Mouse (Mus musculus) induced T-regulatory cell, adult 2 months (primary cell): Measurements from ENCODE around the gene Adamts9.

Experiments used
- DNase-seq: peaks from one replicate; pipeline ENCODE4 v3.0.0-alpha.2; 2012; ENCODE audit warnings: low read depth

Adamts9 gene

DNA sequence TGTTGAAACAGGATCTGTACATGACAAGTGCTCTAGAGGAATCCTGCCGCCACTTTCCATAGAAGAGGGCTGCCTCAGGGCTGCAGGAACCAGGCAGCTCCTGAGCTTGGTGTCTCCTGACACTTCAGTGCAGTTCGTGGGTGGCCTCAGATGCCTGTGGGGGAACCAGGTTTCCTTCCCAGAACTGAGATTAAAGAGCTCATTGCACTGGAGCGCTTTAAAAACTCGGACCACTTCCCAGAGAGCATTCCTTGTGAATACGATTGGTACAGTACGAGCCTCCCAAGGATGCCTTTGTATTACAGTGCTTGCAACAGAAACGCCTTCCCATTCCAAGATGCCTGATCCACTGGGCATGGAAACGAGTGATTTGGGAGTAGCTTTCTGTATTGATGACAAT, 18.8 kb downstream of the Adamts9 start:
- DNase-seq, result no peak

DNA sequence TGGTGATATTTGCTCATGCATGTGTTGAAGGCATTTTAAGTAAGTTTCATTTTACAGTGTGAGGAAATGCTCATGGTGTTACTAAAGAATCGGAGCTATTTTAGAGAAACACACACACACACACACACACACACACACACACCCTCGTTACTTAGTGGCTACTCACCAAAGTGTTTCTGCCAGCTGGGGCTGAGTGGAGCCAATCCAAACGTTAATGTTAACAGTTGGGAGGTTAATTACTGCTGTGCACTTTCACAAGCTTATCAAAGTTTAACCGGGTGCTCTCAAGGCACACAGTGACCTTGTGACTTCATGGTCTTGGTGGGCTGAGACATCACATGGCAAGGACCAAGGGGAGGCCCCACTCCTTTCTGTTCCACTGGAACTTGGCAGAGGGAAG, 21.4 kb downstream of the Adamts9 start:
- no peak for DNase-seq

DNA sequence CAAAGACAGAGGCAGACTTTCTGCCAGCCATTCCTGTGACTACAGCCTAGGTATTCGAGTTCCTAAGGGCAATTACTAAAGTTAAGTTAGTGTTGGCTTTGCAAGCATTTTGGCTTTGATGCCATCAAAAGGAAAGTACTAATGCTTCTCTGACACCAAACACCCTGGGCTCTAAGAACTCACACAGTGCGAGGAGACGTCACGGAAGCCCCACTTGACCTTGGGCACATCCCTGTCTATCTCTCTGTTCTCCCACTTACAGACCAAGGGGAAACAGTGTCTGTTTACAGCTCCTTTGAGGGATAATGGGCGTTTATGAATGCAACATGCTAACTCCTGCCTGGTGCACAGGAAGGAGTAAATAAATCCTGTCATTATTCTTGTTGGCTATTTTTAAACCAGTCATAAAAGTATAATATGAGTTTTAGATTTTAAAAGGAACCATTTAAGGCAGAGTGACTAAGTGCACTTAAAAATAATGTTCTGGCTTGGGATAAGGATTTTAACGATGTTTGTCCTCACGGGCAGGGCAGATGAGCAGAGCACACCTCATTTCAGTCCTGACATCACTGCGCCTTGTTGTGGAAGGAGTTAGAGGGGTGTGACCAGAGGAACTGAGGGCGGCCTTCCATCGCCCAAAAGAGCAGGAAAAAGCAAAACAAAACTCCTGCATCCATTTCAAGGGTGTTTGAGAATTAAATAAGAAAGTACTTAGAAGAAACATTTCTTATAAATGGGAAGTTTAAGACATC, 22.2 kb downstream of the Adamts9 start:
- no peak for DNase-seq

DNA sequence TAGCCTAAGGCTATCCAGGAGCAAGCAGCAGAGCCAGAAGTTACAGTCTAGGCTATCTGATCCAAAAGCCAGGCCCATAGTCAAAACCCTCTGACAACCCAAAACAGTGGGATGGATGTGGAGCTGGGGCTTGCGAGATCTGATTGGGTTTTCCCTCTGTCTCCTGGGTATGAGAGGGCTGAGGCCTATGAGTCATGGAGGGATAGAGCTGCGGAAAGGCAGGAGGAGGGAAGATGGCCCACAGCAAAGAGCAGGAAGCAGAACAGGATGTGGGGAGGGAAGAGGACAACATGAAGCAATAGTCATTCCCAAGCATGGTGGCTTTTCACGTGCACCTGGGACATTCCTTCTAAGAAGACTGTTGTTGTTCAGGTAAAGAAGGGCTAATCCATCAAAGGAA, 32.7 kb downstream of the Adamts9 start:
- no peak for DNase-seq

DNA sequence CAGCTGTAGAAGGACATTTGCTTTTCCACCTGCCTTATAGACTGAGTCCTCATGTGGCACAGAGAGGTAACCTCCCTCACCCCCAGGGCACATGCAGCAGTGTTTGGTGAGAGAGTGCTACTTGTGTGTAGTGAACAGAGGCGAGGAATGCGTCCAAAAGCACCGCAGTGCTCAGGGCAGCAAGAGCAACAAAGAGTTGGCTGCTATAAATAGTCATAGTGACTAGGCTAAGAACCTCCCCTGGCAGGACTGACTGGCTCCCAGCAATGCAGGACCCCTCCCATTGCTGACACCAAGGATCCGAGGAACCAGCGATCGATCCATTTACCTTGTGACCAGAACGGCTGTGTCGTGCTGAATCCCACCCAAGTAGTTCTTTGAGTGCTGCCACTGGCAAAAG, 33.9 kb downstream of the Adamts9 start:
- DNase-seq, result no peak

DNA sequence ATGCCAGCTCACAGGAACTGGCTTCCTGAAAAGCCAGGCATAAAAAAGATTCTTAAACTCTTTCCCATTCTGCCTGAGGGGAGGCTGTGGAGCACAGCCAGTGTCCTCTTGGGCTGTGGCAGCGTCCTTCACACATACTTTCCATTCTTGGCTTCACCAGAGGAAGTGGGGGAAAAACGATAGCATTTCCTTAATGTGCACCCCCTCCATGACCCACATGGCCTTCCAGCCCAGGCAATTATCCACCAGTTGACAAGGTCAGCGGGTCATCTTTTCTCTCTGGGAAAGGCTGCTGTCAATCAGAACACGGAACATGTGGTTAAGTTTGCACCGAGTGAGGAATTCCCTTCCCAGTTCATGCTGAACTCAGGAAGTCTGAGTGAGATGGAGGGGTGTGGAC, 37.4 kb downstream of the Adamts9 start:
- no peak for DNase-seq

DNA sequence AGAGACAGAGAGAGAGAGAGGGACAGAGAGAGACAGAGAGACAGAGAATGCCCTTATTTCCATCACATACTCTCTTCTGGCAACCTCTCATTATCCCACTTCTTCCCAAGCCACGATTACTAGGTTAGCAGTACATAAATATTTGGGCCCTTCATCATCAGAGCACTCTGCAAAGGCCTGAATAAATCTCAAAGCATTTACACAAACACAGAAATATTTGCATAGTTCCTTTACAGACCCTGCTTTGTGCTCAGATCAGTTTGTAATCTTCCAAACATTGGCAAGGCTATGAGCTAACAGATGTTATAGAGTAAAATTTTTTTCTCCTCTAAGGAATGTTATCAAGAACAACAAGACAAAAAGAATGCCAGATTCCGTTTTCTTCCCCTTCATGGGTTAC, 38.8 kb downstream of the Adamts9 start:
- no peak for DNase-seq

DNA sequence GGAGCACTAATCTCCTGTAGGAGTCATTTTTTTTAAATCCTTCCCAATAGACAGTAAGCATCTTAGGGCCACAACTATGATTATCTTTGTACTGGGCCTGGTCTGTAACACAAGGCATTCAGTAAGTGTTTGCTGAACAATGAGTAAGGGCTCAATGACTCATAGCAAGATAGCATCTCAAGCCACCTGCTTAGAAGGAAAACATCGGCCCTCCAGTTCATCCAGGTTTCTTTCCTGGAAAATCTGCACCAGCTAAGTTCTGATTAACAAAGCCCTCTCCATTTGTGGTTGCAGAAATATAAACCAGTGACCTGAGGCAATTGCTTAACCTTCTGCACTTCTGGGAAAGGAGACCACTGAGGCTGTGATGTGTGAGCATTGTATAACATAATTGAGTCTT, 39.3 kb downstream of the Adamts9 start:
- no peak for DNase-seq

DNA sequence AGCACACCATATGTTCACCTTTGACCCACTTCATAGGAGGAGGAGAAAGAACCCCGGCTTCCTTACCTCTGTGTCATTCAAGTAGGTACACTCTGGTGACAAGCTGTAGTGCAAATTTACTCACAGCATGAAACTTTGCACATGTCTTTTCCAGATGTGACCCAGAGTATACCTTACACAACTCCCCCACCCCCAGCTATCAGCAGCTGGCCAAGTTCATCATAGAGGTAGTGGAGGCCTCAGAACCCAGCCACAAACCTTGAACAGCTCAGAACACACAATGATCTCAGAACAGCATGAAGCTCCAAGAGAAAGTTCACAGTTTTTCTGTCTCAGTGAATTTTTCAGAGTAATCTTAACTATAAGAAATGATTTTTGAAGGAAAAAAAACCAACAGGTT, 51.8 kb downstream of the Adamts9 start:
- no peak for DNase-seq

DNA sequence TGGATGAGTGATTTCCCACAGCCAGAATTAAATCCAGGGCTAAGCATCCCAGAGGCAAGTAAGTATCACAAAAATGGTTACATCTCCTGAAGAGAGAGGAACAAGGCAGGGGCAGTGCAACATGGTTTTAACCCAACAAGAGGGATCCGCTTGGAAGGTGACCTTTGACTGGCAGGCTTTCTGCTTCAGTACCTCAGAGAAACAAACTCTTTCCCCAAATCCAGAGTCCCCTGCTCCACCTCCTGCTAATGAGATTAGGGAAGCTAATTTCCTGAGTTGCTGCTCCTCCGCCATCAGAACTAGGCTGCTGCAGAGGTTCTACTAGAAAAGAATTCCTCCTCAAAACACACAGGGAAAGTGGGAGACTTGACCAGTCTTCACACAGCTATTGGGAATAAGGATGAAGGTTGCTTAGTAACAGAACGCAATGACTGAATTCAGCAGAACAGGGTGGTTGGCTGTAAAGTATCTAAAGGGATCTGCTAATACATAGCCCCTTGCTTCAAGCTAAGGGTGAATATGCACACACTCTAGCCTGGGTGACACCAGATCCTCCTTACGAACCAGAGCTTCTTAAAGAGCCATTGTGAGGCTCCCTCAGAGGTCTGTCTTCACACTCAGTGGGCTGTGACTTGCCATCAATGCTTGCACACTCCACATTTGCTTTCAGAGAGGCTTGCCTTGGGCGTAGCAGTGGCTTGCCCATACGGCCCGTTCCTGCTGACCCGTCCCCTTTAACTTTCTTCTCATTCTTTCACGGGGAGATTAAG, 60.0 kb downstream of the Adamts9 start:
- no peak for DNase-seq

DNA sequence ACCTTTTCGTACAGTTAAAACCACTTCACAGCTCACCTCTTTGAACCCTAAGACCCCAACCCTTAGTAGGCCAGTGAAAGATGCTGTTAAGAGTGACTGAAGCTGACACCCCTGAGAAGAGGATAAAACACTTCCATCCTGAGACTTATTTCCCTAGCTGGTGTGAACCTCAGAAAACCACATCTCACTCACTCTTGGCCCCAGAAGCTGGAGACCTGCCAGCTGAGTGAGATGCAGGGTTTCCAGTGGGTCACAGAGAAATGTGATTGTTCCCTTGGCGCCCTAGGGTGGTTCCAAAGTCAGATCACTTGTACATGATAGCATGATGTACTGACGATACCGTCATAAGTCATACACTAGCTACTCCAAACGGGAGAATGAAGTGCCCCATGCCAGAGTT, 60.8 kb downstream of the Adamts9 start:
- no peak for DNase-seq

DNA sequence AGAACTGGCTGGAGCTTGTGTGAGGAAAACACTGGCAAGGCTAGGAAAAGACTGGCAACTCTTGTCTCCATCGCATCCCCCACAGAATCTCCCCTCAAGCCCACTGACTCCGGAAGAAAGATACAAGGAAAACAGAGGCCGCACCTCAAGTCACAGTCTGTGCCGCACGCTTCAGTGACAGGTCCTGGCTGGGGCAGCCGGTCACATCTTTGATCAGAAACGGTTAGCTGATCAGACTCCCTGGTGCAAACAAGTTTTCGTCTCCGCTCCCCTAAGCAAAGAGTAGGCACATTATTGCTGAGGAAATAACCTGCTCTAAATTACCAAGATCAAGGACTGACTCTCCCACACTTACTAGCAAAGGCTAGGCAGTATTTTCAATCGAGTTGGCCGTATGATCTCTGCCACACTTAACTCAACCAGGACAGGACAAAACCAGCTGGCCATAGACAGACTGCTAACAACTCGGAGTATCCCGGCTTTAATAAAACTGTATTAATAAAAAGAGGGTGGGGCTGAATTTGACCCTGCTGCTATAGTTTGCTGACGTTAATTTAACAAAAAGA, 63.5 kb downstream of the Adamts9 start:
- DNase-seq, result no peak

DNA sequence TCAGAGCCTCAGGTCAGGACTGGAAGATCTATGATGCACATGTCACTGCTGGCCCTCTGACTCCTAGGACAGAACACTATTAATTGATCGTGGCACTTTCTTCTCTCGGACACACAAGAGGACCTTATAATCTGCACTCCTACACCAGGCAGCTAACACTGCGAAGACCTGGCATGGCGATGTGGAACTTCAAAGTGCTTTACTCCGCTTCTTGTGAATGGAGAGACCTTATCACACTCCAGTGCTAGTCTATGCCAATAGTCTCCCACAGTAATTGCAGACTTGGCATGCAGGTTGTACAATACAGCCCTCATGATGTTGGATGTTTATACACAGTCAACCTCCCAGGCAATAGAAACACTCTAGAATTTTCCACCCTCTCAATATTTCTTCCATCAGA, 64.5 kb downstream of the Adamts9 start:
- DNase-seq, result no peak

DNA sequence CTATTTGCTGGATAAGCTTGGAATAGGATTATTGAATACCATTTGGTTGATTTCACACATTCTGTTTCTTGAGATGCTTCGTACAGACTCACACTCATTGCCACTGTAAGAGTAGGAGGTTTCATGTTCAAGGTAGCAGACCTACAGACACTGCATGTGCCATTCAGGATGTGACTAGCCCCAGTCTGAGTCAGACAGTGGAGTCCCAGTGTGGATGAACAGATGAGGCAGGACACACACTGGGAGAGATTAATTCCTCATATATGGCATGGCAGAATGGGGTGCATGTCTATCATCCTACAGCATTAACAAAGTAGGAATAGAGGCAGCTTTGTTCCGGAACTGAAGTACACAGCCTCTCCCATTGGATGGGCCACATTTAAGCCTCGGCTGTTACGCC, 66.1 kb downstream of the Adamts9 start:
- DNase-seq, result no peak

DNA sequence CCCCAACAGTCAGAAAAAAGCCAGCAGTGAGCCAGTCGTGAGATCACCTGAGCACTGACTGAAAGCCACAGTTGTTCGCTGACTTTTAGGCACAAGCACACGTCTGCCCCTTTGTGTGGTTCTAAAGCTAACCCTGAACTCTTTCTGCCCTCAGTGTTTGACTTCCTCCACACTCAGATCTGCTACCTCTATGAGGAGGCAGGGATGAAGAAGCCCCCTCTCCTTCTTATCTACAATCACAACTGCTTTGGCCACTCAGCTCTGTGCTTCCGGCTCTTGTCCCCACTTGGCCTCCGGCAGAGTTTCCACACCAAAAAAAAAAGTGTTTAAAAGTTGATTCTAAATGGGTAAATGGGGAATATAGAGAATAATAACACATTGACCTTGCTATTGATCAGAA, 67.2 kb downstream of the Adamts9 start:
- no peak for DNase-seq

DNA sequence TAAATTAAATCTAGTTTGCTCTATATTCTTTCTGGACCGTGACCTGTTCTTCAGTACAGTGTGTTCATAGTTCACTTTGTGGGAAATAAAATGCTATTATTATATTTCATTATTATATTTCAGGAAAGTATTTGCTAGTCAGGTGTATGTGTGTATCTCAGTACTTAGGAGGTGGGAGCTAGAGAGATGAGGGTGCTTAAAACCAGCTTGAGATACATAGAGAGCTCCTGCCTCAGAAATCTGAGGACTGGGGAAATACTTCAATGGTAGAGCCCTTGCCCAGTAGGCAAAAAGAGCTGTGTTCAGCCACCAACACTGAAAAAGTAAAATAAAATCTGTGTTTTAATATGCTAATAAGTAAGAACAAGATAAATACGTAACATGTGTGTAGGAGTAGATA, 68.0 kb downstream of the Adamts9 start:
- no peak for DNase-seq

DNA sequence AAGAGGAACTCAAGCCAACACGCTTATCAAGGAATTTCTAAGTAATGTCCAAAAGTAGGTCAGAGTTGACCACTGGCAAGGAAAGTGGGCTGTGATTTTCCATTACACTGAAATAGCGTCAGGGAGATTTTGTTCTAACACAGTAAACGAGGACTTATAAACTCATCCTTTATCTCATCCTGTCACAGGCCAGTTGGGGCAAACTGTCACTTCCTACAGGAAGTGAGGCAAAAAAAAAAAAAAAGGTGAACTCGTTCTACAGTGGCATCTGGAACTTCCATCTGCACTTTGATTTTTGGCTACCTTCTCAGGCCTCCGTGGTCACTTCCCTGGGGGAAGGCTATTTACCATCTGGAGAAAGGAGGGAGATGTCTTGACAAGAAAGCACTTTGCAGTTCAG, 68.4 kb downstream of the Adamts9 start:
- DNase-seq, result no peak

DNA sequence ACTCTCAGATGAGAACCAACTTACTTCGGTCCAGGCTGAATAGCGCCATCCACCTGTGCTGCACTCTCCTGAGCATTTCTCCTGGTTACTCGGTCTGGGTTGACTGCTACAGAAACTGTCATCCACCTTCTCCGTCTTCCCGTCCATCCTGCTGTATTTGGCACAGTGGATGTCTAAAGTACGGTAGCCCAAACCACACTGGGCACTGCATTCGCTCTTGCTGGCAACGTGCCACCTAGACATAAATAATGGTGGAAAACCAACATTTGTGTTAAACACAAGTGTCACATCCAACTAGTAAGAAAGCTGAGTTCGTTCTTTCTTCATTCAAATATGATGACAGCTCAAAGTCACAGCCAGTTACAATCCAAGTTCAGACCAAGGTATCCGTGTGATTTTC, 70.5 kb downstream of the Adamts9 start:
- DNase-seq, result no peak

DNA sequence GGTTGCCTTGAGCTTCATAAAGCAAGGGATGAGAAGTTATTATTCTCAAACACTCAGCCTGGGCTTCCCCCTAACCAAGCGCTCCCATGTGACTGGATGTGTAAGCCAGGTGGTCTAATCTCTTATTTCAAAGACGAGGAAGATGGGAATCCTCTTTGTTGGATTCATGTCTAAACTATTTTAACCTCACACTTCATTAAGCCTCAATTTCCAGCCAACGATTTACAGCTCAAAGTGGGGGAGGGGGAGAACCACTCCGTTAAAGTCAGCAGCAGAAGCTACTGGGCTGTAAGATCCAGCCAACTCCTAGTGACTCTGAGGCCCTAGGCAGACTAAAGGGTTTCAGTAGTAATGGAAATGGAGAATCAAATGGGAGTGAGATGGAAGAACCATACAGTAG, 71.5 kb downstream of the Adamts9 start:
- no peak for DNase-seq

DNA sequence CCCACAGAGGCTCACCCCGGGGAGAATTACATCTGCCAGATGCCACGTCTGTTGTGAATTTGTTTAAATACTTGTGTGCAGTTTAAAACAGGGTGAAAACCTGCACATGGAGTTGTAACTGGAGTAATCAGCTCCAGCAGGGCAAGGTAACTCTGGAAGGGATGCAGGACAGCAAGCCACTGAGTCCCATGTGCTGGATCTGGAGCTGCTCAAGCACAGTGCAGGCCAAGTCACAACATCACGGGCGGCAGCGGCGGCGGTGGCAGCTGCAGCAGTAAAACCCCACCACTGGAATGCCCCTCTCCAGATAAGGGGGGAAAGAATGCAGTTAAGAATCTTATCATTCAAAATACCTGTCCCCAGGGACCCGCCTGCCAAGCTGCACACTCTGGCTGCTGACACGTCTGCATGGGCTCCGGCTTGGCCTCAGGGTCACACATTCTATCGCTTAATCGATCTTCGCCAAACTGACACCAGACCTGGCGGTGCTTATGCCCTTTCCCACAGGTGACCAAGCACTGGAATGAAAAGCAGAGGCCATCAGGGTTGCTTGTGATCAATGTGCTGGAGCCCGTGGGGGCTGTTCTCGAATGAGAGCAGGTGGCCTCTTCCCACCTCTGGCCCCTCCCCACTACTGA, 73.6 kb downstream of the Adamts9 start:
- no peak for DNase-seq

DNA sequence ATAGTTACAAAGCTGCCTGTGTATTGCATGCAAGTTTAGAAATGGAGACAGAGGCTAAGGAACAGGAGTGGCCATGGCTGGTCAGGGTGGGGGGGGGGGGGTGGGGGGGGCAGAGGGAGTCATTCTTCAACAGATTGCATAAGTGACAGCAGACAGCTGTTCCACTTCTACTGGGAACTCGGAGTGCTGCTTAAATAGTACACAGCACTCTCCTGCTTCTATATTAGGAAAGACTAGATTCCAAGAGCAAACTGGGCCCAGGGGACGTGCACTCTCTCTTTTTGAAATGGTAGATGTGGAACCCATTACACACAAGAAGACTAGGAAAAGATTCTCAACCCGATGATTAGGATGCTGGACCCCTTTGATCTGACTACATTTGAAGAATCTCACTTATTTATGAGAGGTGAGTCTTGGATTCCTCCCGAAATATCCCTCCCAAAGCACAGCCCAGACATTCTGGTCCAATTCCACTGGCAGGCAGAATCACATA, 74.2 kb downstream of the Adamts9 start, which contains the start of gene Gm15737:
Gene Gm15737 (plus strand): TSS at position 269 of the 493 bp plus-strand sequence.
- no peak for DNase-seq

DNA sequence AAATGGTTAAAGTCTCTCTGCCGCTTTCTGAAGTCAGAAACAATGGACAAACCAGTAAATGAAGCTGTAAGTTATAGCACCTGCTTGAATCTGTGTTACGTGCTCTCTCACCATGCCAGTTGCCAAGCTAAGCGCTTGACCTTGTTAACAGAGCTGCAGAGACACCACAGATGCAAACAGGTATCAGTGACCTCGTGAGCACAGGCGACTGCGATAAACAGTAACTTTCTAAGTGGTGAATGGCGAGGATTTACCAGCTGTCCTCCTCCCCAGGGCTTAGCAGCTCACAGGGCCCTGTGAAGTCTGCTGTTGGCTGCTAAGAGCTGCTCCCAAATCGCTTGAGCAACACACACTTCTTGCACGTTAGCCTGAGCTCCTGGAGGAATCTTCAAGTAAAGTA, 80.7 kb downstream of the Adamts9 start:
- no peak for DNase-seq
